Mouse (Mus musculus) neutrophil, adult 83 days (primary cell): ENCODE results near the gene Tceanc. TPM values are rescaled to one million over a fixed set of nuclear protein-coding genes. Genes with fewer than 3 reads are reported as not detected.

ENCODE experiments used
- total RNA-seq, 2 experiments: library from RNA; stranded (reverse); gene quantifications; one replicate each; pipeline ENCODE4 v1.2.4; 2023

Tceanc gene
- total RNA-seq: 1 to 10 TPM; 5.5 to 7.0 TPM

GRCm38 (mm10) chrX:166518345-166518744, at the start of gene Tceanc:
Gene Tceanc (minus strand): TSS chrX:166518567.

DNA sequence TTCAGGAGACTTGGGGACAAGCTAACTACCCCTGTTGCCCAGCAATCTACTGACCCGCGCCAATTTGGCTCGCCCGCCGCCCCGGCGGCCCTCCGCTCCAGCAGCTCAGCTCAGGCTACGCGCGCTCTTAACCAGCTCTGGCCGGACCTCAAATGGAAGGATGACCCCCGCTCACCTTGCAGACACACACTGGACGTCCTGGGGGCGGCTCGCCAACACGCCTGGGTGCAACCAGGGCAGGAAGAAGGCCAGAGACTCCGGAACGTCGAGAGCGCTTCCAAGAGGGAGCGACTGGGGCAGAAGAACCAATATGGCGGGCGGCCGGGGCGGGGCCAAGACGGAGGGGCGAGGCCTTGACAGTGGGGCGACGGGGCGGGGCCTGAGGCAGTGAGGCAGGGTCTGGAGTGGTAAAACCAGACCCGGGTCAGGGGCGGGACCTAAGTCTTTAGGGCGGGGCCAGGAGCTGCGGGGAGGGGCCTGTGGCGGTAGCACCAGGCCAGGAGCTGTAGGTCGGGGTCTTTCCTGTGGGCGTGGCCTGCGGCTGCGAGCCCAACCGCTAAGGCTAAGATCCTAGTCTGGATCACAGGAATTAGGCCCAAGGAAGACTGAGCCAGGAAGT, 38.9 kb downstream of the Tceanc start, which contains the start of gene Rab9:
Gene Rab9 (minus strand): TSS at position 503 of the 619 bp plus-strand sequence.

Other genes starting within 250 kb of the Tceanc start
- gene Trappc2, start 78.0 kb downstream of the Tceanc start, total RNA-seq: 1 to 10 TPM; 7.1 to 7.2 TPM
- gene Ofd1, start 77.9 kb downstream of the Tceanc start, total RNA-seq: 1 to 10 TPM; 6.4 to 6.8 TPM
- 10 to 100 TPM; 15.6 to 16.3 TPM for gene Rab9, start 38.7 kb downstream of the Tceanc start, total RNA-seq
- gene Egfl6, start 67.2 kb upstream of the Tceanc start, total RNA-seq: not detected